Mouse (Mus musculus): Measurements from ENCODE around the gene Ccdc36. TPM values are rescaled to one million over a fixed set of nuclear protein-coding genes. Genes with fewer than 3 reads are reported as not detected.

Ccdc36 gene
- polyA plus RNA-seq, 1 experiment from 2014 or later = 1.3 TPM

- H3K9me3 ChIP-seq (replicated peaks) = no peaks in the 10 kb centered on the region
- 86% methylated on average over 3 of the region's 3 CpGs for WGBS
- no peaks in the 10 kb centered on the region for H3K27me3 ChIP-seq (ENCODE audit: low read depth, poor library complexity, severe bottlenecking)
- no peak within 1 kb of the TSS for H3K4me3 ChIP-seq
- no peak for DNase-seq (ENCODE audit: low spot score)
- no peak within 1 kb of the TSS for H3K27ac ChIP-seq
- peaks cover 7% of the 10 kb centered on the region for H3K4me1 ChIP-seq
- no peaks in the 10 kb centered on the region for H3K36me3 ChIP-seq
These were observed 7.9 kb upstream of the Ccdc36 start, which contains the start of gene BC048562 for GRCm38 (mm10) chr9:108436182-108436581. Gene BC048562 (plus strand): TSS chr9:108436482.

GRCm38 (mm10) chr9:108431431-108432067 lies 3.3 kb upstream of the Ccdc36 start:
- Histone ChIP-seq H3K27ac (peak overlapping the region; percentile 53; the same call in 1 of the 2 replicates), H3K27me3 (ENCODE audit: low read depth, poor library complexity, severe bottlenecking) (no peaks in the 10 kb centered on the region), H3K4me3 (peak overlapping the region; percentile 36), H3K4me1 (peaks cover 7% of the 10 kb centered on the region), H3K9me3 (replicated peaks) (no peaks in the 10 kb centered on the region), H3K36me3 (no peaks in the 10 kb centered on the region)
- WGBS = 49% methylated on average over 32 of the region's 32 CpGs
- peak; percentile 61 for DNase-seq (ENCODE audit: low spot score)

GRCm38 (mm10) chr9:108412221-108412620 lies 16.1 kb downstream of the Ccdc36 start:
- WGBS = 81% methylated on average over 1 of the region's 1 CpGs

GRCm38 (mm10) chr9:108411381-108411942 lies 16.8 kb downstream of the Ccdc36 start:
- Histone ChIP-seq H3K27ac (no peak overlapping the region), H3K27me3 (ENCODE audit: low read depth, poor library complexity, severe bottlenecking) (no peaks in the 10 kb centered on the region), H3K4me3 (no peak overlapping the region), H3K9me3 (replicated peaks) (no peaks in the 10 kb centered on the region), H3K4me1 (no peaks in the 10 kb centered on the region), H3K36me3 (no peaks in the 10 kb centered on the region)
- WGBS = 78% methylated on average over 9 of the region's 9 CpGs
- DNase-seq (ENCODE audit: low spot score) = no peak

More at GRCm38 (mm10) chr9:108412221-108412620, 16.1 kb downstream of the Ccdc36 start:
- Histone ChIP-seq H3K4me3 (no peak overlapping the region), H3K36me3 (no peaks in the 10 kb centered on the region), H3K27ac (no peak overlapping the region), H3K4me1 (no peaks in the 10 kb centered on the region), H3K9me3 (replicated peaks) (no peaks in the 10 kb centered on the region), H3K27me3 (ENCODE audit: low read depth, poor library complexity, severe bottlenecking) (no peaks in the 10 kb centered on the region)
- DNase-seq (ENCODE audit: low spot score) = no peak

- no peaks in the 10 kb centered on the region for H3K36me3 ChIP-seq
- no peaks in the 10 kb centered on the region for H3K9me3 ChIP-seq (replicated peaks)
- no peaks in the 10 kb centered on the region for H3K27me3 ChIP-seq (ENCODE audit: low read depth, poor library complexity, severe bottlenecking)
- no peak overlapping the region for H3K27ac ChIP-seq
- no peak for DNase-seq (ENCODE audit: low spot score)
- H3K4me1 ChIP-seq = no peaks in the 10 kb centered on the region
- H3K4me3 ChIP-seq = no peak overlapping the region
- WGBS = 87% methylated on average over 4 of the region's 4 CpGs
These were observed 18.7 kb downstream of the Ccdc36 start for GRCm38 (mm10) chr9:108409535-108409934.

GRCm38 (mm10) chr9:108404451-108404850 lies 23.8 kb downstream of the Ccdc36 start:
- 85% methylated on average over 8 of the region's 8 CpGs for WGBS
- Histone ChIP-seq H3K27me3 (ENCODE audit: low read depth, poor library complexity, severe bottlenecking) (no peaks in the 10 kb centered on the region), H3K27ac (no peak overlapping the region), H3K4me3 (no peak overlapping the region), H3K36me3 (no peaks in the 10 kb centered on the region), H3K4me1 (no peaks in the 10 kb centered on the region), H3K9me3 (replicated peaks) (no peaks in the 10 kb centered on the region)
- DNase-seq (ENCODE audit: low spot score) = no peak

- H3K27ac ChIP-seq = no peak overlapping the region
- H3K27me3 ChIP-seq (ENCODE audit: low read depth, poor library complexity, severe bottlenecking) = no peaks in the 10 kb centered on the region
- H3K9me3 ChIP-seq (replicated peaks) = no peaks in the 10 kb centered on the region
- no peaks in the 10 kb centered on the region for H3K4me1 ChIP-seq
- WGBS = 85% methylated on average over 4 of the region's 4 CpGs
- no peak overlapping the region for H3K4me3 ChIP-seq
- H3K36me3 ChIP-seq = no peaks in the 10 kb centered on the region
- no peak for DNase-seq (ENCODE audit: low spot score)
These were observed 25.2 kb downstream of the Ccdc36 start for GRCm38 (mm10) chr9:108403081-108403480.

GRCm38 (mm10) chr9:108401186-108401960 lies 26.9 kb downstream of the Ccdc36 start:
- Histone ChIP-seq H3K36me3 (no peaks in the 10 kb centered on the region), H3K9me3 (replicated peaks) (no peaks in the 10 kb centered on the region), H3K4me1 (no peaks in the 10 kb centered on the region), H3K27ac (no peak overlapping the region), H3K4me3 (no peak overlapping the region), H3K27me3 (ENCODE audit: low read depth, poor library complexity, severe bottlenecking) (no peaks in the 10 kb centered on the region)
- no peak for DNase-seq (ENCODE audit: low spot score)
- WGBS = 86% methylated on average over 7 of the region's 7 CpGs

- H3K27me3 ChIP-seq (ENCODE audit: low read depth, poor library complexity, severe bottlenecking) = no peaks in the 10 kb centered on the region
- peaks cover 14% of the 10 kb centered on the region for H3K36me3 ChIP-seq
- no peak overlapping the region for H3K4me3 ChIP-seq
- WGBS = 89% methylated on average over 3 of the region's 3 CpGs
- no peak for DNase-seq (ENCODE audit: low spot score)
- H3K27ac ChIP-seq = no peak overlapping the region
- H3K9me3 ChIP-seq (replicated peaks) = no peaks in the 10 kb centered on the region
- no peaks in the 10 kb centered on the region for H3K4me1 ChIP-seq
These were observed 30.0 kb downstream of the Ccdc36 start for GRCm38 (mm10) chr9:108398324-108398723.

GRCm38 (mm10) chr9:108395427-108395826 lies 32.9 kb downstream of the Ccdc36 start:
- 97% methylated on average over 1 of the region's 1 CpGs for WGBS
- peaks cover 43% of the 10 kb centered on the region for H3K36me3 ChIP-seq
- H3K4me1 ChIP-seq = peaks cover 4% of the 10 kb centered on the region; the same call in 1 of the 2 replicates
- DNase-seq (ENCODE audit: low spot score) = no peak
- no peak overlapping the region for H3K4me3 ChIP-seq
- no peaks in the 10 kb centered on the region for H3K9me3 ChIP-seq (replicated peaks)
- no peaks in the 10 kb centered on the region for H3K27me3 ChIP-seq (ENCODE audit: low read depth, poor library complexity, severe bottlenecking)
- no peak overlapping the region for H3K27ac ChIP-seq

GRCm38 (mm10) chr9:108394191-108394590 lies 34.1 kb downstream of the Ccdc36 start:
- Histone ChIP-seq H3K27me3 (ENCODE audit: low read depth, poor library complexity, severe bottlenecking) (no peaks in the 10 kb centered on the region), H3K4me3 (no peak overlapping the region), H3K9me3 (replicated peaks) (no peaks in the 10 kb centered on the region), H3K4me1 (peaks cover 4% of the 10 kb centered on the region; the same call in 1 of the 2 replicates), H3K36me3 (peaks cover 53% of the 10 kb centered on the region), H3K27ac (no peak overlapping the region)
- no peak for DNase-seq (ENCODE audit: low spot score)
- 95% methylated on average over 6 of the region's 6 CpGs for WGBS

- no peak within 1 kb of the TSS for H3K4me3 ChIP-seq
- H3K27ac ChIP-seq = no peak within 1 kb of the TSS
- peaks cover 4% of the 10 kb centered on the region; the same call in 1 of the 2 replicates for H3K4me1 ChIP-seq
- no peaks in the 10 kb centered on the region for H3K27me3 ChIP-seq (ENCODE audit: low read depth, poor library complexity, severe bottlenecking)
- peaks cover 68% of the 10 kb centered on the region for H3K36me3 ChIP-seq
- no peaks in the 10 kb centered on the region for H3K9me3 ChIP-seq (replicated peaks)
- DNase-seq (ENCODE audit: low spot score) = no peak
- 69% methylated on average over 18 of the region's 18 CpGs for WGBS
These were observed 35.6 kb downstream of the Ccdc36 start, which contains the start of gene 1700102P08Rik for GRCm38 (mm10) chr9:108392676-108393075. Gene 1700102P08Rik (plus strand): TSS chr9:108392805.

GRCm38 (mm10) chr9:108389220-108389619 lies 39.1 kb downstream of the Ccdc36 start:
- no peaks in the 10 kb centered on the region for H3K27me3 ChIP-seq (ENCODE audit: low read depth, poor library complexity, severe bottlenecking)
- H3K4me1 ChIP-seq = peaks cover 4% of the 10 kb centered on the region; the same call in 1 of the 2 replicates
- H3K27ac ChIP-seq = no peak overlapping the region
- H3K9me3 ChIP-seq (replicated peaks) = no peaks in the 10 kb centered on the region
- no peak for DNase-seq (ENCODE audit: low spot score)
- peaks cover 95% of the 10 kb centered on the region for H3K36me3 ChIP-seq
- H3K4me3 ChIP-seq = no peak overlapping the region
- 91% methylated on average over 6 of the region's 6 CpGs for WGBS
